Mouse (Mus musculus): ENCODE data around the gene Sec22b. TPM values are rescaled to one million over a fixed set of nuclear protein-coding genes. Genes with fewer than 3 reads are reported as not detected.

Sec22b gene
- polyA plus RNA-seq, 1 experiment: 21.5 TPM

GRCm38 (mm10) chr3:97941440-97942259, 40.7 kb downstream of the Sec22b start:
- Histone ChIP-seq H3K36me3 (ENCODE audit: control insufficient read depth, insufficient read depth, low read length) (no peaks in the 10 kb centered on the region), H3K4me1 (ENCODE audit: control insufficient read depth, insufficient read depth, low read length) (peaks cover 8% of the 10 kb centered on the region), H3K27ac (ENCODE audit: control insufficient read depth, insufficient read depth, low read depth, low read length) (no peak overlapping the region), H3K27me3 (ENCODE audit: control insufficient read depth, insufficient read depth, low read length) (no peaks in the 10 kb centered on the region), H3K4me3 (ENCODE audit: control insufficient read depth, low read depth, low read length) (no peak overlapping the region; the same call in 1 of the 2 replicates)
- no peak for TF ChIP-seq CTCF (IDR thresholded peaks at IDR 0.05; ENCODE audit: control insufficient read depth, insufficient read depth, insufficient replicate concordance, low read depth, low read length)
- no peak for TF ChIP-seq POLR2A (IDR thresholded peaks at IDR 0.05; ENCODE audit: control insufficient read depth, low read depth, low read length)

GRCm38 (mm10) chr3:97942260-97942950, 41.4 kb downstream of the Sec22b start:
- no peaks in the 10 kb centered on the region for H3K36me3 ChIP-seq (ENCODE audit: control insufficient read depth, insufficient read depth, low read length)
- no peaks in the 10 kb centered on the region for H3K27me3 ChIP-seq (ENCODE audit: control insufficient read depth, insufficient read depth, low read length)
- peaks cover 8% of the 10 kb centered on the region for H3K4me1 ChIP-seq (ENCODE audit: control insufficient read depth, insufficient read depth, low read length)
- TF ChIP-seq CTCF (IDR thresholded peaks at IDR 0.05; ENCODE audit: control insufficient read depth, insufficient read depth, insufficient replicate concordance, low read depth, low read length) (no peak), POLR2A (IDR thresholded peaks at IDR 0.05; ENCODE audit: control insufficient read depth, low read depth, low read length) (no peak)
- no peak overlapping the region for H3K27ac ChIP-seq (ENCODE audit: control insufficient read depth, insufficient read depth, low read depth, low read length)
- H3K4me3 ChIP-seq (ENCODE audit: control insufficient read depth, low read depth, low read length): no peak overlapping the region; the same call in 1 of the 2 replicates

- no peak overlapping the region for H3K4me3 ChIP-seq (ENCODE audit: control insufficient read depth, low read depth, low read length)
- H3K27ac ChIP-seq (ENCODE audit: control insufficient read depth, insufficient read depth, low read depth, low read length): no peak overlapping the region
- H3K4me1 ChIP-seq (ENCODE audit: control insufficient read depth, insufficient read depth, low read length): peaks cover 8% of the 10 kb centered on the region
- no peak for TF ChIP-seq CTCF (IDR thresholded peaks at IDR 0.05; ENCODE audit: control insufficient read depth, insufficient read depth, insufficient replicate concordance, low read depth, low read length)
- no peak for TF ChIP-seq POLR2A (IDR thresholded peaks at IDR 0.05; ENCODE audit: control insufficient read depth, low read depth, low read length)
- H3K27me3 ChIP-seq (ENCODE audit: control insufficient read depth, insufficient read depth, low read length): no peaks in the 10 kb centered on the region
- no peaks in the 10 kb centered on the region for H3K36me3 ChIP-seq (ENCODE audit: control insufficient read depth, insufficient read depth, low read length)
Measured at GRCm38 (mm10) chr3:97944462-97944861, 43.5 kb downstream of the Sec22b start.

- Histone ChIP-seq H3K4me1 (ENCODE audit: control insufficient read depth, insufficient read depth, low read length) (peaks cover 8% of the 10 kb centered on the region), H3K4me3 (ENCODE audit: control insufficient read depth, low read depth, low read length) (no peak overlapping the region), H3K27me3 (ENCODE audit: control insufficient read depth, insufficient read depth, low read length) (no peaks in the 10 kb centered on the region), H3K27ac (ENCODE audit: control insufficient read depth, insufficient read depth, low read depth, low read length) (no peak overlapping the region), H3K36me3 (ENCODE audit: control insufficient read depth, insufficient read depth, low read length) (no peaks in the 10 kb centered on the region)
- TF ChIP-seq CTCF (IDR thresholded peaks at IDR 0.05; ENCODE audit: control insufficient read depth, insufficient read depth, insufficient replicate concordance, low read depth, low read length): no peak
- TF ChIP-seq POLR2A (IDR thresholded peaks at IDR 0.05; ENCODE audit: control insufficient read depth, low read depth, low read length): no peak
Measured at GRCm38 (mm10) chr3:97946439-97946838, 45.4 kb downstream of the Sec22b start.

- Histone ChIP-seq H3K27ac (ENCODE audit: control insufficient read depth, insufficient read depth, low read depth, low read length) (no peak overlapping the region), H3K4me1 (ENCODE audit: control insufficient read depth, insufficient read depth, low read length) (no peaks in the 10 kb centered on the region), H3K4me3 (ENCODE audit: control insufficient read depth, low read depth, low read length) (no peak overlapping the region), H3K36me3 (ENCODE audit: control insufficient read depth, insufficient read depth, low read length) (no peaks in the 10 kb centered on the region), H3K27me3 (ENCODE audit: control insufficient read depth, insufficient read depth, low read length) (no peaks in the 10 kb centered on the region)
- no peak for TF ChIP-seq POLR2A (IDR thresholded peaks at IDR 0.05; ENCODE audit: control insufficient read depth, low read depth, low read length)
- TF ChIP-seq CTCF (IDR thresholded peaks at IDR 0.05; ENCODE audit: control insufficient read depth, insufficient read depth, insufficient replicate concordance, low read depth, low read length): no peak
Measured at GRCm38 (mm10) chr3:97948518-97948917, 47.5 kb downstream of the Sec22b start.

GRCm38 (mm10) chr3:97949946-97950345, 49.0 kb downstream of the Sec22b start:
- no peak for TF ChIP-seq POLR2A (IDR thresholded peaks at IDR 0.05; ENCODE audit: control insufficient read depth, low read depth, low read length)
- TF ChIP-seq CTCF (IDR thresholded peaks at IDR 0.05; ENCODE audit: control insufficient read depth, insufficient read depth, insufficient replicate concordance, low read depth, low read length): no peak
- Histone ChIP-seq H3K27me3 (ENCODE audit: control insufficient read depth, insufficient read depth, low read length) (no peaks in the 10 kb centered on the region), H3K27ac (ENCODE audit: control insufficient read depth, insufficient read depth, low read depth, low read length) (no peak overlapping the region), H3K4me1 (ENCODE audit: control insufficient read depth, insufficient read depth, low read length) (no peaks in the 10 kb centered on the region), H3K4me3 (ENCODE audit: control insufficient read depth, low read depth, low read length) (no peak overlapping the region), H3K36me3 (ENCODE audit: control insufficient read depth, insufficient read depth, low read length) (no peaks in the 10 kb centered on the region)

- Histone ChIP-seq H3K27me3 (ENCODE audit: control insufficient read depth, insufficient read depth, low read length) (no peaks in the 10 kb centered on the region), H3K4me1 (ENCODE audit: control insufficient read depth, insufficient read depth, low read length) (no peaks in the 10 kb centered on the region), H3K4me3 (ENCODE audit: control insufficient read depth, low read depth, low read length) (no peak overlapping the region), H3K36me3 (ENCODE audit: control insufficient read depth, insufficient read depth, low read length) (no peaks in the 10 kb centered on the region), H3K27ac (ENCODE audit: control insufficient read depth, insufficient read depth, low read depth, low read length) (no peak overlapping the region)
- no peak for TF ChIP-seq POLR2A (IDR thresholded peaks at IDR 0.05; ENCODE audit: control insufficient read depth, low read depth, low read length)
- TF ChIP-seq CTCF (IDR thresholded peaks at IDR 0.05; ENCODE audit: control insufficient read depth, insufficient read depth, insufficient replicate concordance, low read depth, low read length): no peak
Measured at GRCm38 (mm10) chr3:97951134-97951533, 50.1 kb downstream of the Sec22b start.
